Mouse (Mus musculus): ENCODE data around the gene Smim27. TPM values are rescaled to one million over a fixed set of nuclear protein-coding genes. Genes with fewer than 3 reads are reported as not detected.

The Smim27 gene
- total RNA-seq, 2 experiments from 2014 or later, result 39.4 to 41.1 TPM

GRCm38 (mm10) chr4:40317404-40317803 is 48.0 kb downstream of the Smim27 start:
- DNase-seq (ENCODE audit: low spot score), result no peak
- intact Hi-C loops (cut with DNase I), result no loop called here

Other genes starting within 250 kb of the Smim27 start
- gene Aco1, start 126.5 kb upstream of the Smim27 start, total RNA-seq (2021), result 10 to 100 TPM; 32.6 to 33.0 TPM
- gene Ddx58, start 29.8 kb upstream of the Smim27 start, total RNA-seq (2021), result 1 to 10 TPM; 7.8 to 7.9 TPM
- 10 to 100 TPM; 10.1 to 11.5 TPM for gene Topors, start 271 bp downstream of the Smim27 start, total RNA-seq (2021)
- 100 to 1,000 TPM; 524 to 552 TPM for gene Ndufb6, start 9.8 kb downstream of the Smim27 start, total RNA-seq (2021)
- not detected for gene Tmem215, start 202.6 kb downstream of the Smim27 start, total RNA-seq (2021)

Measured in heart, postnatal 25 days (tissue).